Mouse (Mus musculus) MEL (cell line): ENCODE measurements around the gene Phospho2.

ENCODE experiments used
- CTCF ChIP-seq, 3 experiments: IDR thresholded peaks in 2 of 3; conservative IDR thresholded peaks in 1 of 3; 2 replicates each; pipeline ENCODE4 v1.5.1; 2011 to 2012; ENCODE audit warnings: low read length in 3 of 3, low read depth in 2 of 3, mild to moderate bottlenecking in 2 of 3, improper control_type of control experiment in 1 of 3, inconsistent platforms in 1 of 3, mixed read lengths in 1 of 3, moderate library complexity in 1 of 3; ENCODE audit not compliant: control insufficient read depth in 1 of 3, insufficient read depth in 1 of 3, poor library complexity in 1 of 3, severe bottlenecking in 1 of 3
- GATA1 ChIP-seq: IDR thresholded peaks from 2 replicates; pipeline ENCODE4 v1.6.1; 2011; ENCODE audit warnings: low read depth, low read length, improper control_type of control experiment
- MAX ChIP-seq: IDR thresholded peaks from 2 replicates; pipeline ENCODE4 v1.6.1; 2011; ENCODE audit warnings: low read length, improper control_type of control experiment
- USF1 ChIP-seq: IDR thresholded peaks from 2 replicates; pipeline ENCODE4 v1.6.1; 2014; ENCODE audit warnings: low read depth, mild to moderate bottlenecking, inconsistent platforms, low read length, improper control_type of control experiment, moderate library complexity

- TF ChIP-seq GATA1: no peak
- TF ChIP-seq USF1: no peak
- TF ChIP-seq CTCF (IDR thresholded peaks at IDR 0.05 in 2 of 3, conservative IDR thresholded peaks at IDR 0.05 in 1 of 3; ENCODE audit: control insufficient read depth in 1 of 3, insufficient read depth in 1 of 3, low read depth in 2 of 3, low read length in 3 of 3, poor library complexity in 1 of 3, severe bottlenecking in 1 of 3): no peak
- TF ChIP-seq MAX: no peak
Measured at GRCm38 (mm10) chr2:69822361-69823128, 33.1 kb downstream of the Phospho2 start.
